Mouse (Mus musculus): Measurements from ENCODE around the gene Hist1h2af. TPM values are rescaled to one million over a fixed set of nuclear protein-coding genes. Genes with fewer than 3 reads are reported as not detected.
A peak's percentile ranks its signal among the peaks of the same experiment; 100 is the strongest.
"Not testable (repeated sequence)": the region's sequence is repeated elsewhere in the genome, so short reads cannot be mapped to it uniquely, and the experiment has no call there.

Gene Hist1h2af
- polyA plus RNA-seq, 1 experiment: 1.3 TPM

DNA sequence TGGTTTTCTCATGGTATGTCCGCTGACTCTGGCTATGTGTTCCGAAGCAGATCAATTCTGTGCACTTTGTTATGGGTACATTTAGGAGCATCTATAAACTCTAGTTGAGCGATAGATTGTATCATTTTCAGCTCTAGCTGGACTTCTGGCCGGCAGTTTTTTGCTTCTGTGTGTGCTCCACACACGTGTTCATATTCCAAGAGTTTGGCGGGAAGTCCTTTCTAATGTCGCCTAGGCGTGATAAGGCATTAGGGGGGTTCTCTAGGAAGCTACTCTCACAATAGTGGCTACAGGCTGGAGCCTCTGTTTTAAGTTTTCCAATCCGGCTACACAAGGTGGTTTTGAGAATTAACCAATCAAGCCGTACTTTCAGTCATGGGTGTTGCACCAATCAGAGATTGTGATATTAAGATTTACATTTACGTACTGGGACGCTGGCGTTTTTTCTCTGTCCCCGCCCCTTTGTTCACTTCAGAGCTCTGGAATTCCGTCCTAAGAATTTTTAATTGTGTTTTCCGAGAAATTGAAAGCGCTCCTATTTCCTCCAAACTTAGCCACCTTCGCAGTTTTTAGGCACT lies 22.2 kb downstream of the Hist1h2af start:
- DNase-seq (ENCODE audit: low spot score): peak; percentile 30

DNA sequence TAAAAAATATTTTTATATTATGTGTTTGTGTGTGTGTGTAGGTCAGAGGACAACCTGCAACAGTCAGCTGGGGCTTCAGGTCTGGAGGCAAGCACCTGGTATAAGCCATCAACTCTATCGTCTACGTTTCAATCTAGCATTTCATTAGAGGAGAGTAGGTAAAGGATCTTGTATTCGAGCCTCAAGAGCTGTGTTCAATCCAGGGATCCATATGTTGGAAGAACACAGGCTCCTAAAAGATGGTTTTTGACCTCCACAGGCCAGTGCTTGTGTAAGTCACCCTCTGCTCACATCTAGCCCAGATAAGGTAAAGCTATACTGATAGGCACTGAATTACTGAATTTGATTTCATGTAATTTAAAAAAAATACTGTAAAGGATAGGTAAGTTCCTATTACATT lies 23.2 kb downstream of the Hist1h2af start:
- DNase-seq (ENCODE audit: low spot score): no peak

DNA sequence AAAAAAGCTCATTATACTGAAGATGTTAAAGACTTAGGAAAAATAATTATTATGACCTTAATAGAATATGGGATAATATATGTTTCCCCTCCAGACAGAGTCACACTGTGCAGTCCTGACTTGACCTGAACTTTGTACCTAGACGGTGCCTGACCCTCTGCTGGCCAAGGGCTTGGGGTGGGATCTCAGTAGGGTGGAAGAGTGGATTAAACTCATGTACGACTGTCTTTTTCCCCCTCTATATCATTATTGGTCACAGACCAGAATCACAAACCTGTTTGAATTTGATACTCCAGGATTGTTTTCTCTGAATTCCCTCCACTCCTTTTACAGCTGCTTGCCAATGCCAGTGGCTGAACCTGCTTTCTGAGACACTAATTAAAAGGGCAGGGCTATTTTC lies 27.0 kb downstream of the Hist1h2af start:
- DNase-seq (ENCODE audit: low spot score): not testable (repeated sequence)

DNA sequence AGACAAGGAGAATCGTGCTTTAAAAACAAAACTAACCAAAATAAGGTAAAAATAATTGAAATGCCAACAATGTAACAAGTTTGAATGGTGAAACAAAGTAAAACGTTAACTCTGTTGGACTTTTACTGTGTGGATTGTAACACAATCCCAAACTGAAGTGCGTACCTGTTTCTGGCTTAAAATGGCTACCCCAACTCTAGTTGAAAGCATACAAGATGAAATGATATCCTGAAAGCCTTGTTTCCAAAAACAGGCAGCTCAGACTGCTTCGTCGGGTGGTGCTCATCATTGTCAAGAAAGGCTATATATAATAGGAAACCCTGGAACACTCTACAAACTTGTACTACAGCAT lies 27.8 kb downstream of the Hist1h2af start:
- not testable (repeated sequence) for DNase-seq (ENCODE audit: low spot score)

DNA sequence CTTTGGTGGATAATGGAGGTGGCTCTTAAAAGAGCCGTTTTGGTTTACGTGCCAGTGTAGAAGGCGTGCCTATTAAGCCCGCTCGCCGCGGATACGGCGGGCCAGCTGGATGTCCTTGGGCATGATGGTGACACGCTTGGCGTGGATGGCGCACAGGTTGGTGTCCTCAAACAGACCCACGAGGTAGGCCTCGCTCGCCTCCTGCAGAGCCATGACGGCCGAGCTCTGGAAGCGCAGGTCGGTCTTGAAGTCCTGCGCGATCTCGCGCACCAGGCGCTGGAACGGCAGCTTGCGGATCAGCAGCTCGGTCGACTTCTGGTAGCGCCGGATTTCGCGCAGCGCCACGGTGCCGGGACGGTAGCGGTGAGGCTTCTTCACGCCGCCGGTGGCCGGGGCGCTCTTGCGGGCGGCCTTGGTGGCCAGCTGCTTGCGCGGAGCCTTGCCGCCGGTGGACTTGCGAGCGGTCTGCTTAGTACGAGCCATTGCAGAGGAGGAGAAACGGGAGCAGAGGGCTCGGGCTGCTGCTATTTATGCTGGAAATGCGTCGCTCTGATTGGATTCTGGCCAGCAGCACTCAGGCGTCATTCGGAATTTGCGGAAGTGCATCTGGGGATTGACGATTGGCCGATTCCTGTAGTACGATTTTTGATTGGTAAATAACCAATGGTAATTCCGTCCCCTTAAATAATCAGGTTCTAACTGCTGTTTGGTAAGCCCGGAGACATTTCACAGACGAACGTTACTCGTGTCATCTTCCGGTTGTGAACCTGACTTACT lies 28.4 kb downstream of the Hist1h2af start, which contains the start of gene Hist1h3e:
Gene Hist1h3e (minus strand): TSS at position 487 of the 777 bp plus-strand sequence.
- DNase-seq (ENCODE audit: low spot score): peak; percentile 90

DNA sequence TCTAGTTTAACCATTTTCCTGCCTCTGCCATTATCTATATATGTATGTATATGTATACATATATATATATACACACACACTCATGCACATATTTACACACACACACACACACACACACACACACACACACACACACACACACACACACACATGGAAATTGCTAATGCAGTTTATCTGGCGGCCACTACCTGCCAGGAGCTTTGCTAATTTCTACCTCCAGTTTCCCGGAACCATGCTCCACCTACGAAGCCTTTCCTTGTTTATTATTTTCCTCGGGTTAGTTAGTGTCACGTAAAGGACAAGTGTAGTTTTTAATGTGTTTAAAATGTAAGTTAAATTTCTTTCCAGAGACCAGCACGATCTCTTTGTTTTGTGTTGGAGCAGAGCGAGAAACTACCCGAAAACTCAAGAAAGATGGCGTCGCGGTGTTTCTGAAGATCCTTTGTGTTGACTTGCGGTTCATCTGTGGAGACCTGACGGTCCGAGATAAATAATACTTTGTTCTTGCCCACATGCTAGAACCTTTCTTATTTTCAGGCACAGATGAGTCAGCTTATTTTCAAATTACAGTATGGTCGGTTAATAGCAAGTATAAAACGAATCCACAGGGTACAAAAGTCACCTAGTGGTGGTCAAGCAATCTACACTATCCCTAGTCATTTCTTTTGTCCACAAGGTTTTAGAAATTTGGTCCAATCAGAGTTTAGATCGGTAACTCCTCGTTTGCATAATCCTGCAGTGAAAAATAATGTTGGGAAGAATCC lies 29.2 kb downstream of the Hist1h2af start:
- no peak for DNase-seq (ENCODE audit: low spot score)

DNA sequence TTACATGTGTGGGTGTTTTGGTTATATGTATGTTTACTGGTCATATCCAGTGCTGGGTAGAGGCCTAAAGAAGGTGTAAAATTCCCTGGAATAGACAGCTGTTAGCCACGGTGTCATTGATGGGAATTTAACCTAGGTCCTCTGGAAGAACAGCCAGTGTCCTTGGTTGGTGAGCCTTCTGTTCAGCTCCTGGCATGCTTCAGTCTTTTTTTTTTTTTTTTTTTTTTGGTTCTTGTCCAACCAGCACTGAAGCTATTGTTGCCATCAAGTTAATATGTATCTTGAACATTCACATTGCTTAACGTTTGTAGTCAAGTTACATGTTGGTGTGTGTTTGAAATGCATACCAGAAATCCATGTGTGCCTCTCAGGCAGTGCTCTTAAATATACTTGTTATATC lies 30.8 kb downstream of the Hist1h2af start:
- DNase-seq (ENCODE audit: low spot score): no peak

DNA sequence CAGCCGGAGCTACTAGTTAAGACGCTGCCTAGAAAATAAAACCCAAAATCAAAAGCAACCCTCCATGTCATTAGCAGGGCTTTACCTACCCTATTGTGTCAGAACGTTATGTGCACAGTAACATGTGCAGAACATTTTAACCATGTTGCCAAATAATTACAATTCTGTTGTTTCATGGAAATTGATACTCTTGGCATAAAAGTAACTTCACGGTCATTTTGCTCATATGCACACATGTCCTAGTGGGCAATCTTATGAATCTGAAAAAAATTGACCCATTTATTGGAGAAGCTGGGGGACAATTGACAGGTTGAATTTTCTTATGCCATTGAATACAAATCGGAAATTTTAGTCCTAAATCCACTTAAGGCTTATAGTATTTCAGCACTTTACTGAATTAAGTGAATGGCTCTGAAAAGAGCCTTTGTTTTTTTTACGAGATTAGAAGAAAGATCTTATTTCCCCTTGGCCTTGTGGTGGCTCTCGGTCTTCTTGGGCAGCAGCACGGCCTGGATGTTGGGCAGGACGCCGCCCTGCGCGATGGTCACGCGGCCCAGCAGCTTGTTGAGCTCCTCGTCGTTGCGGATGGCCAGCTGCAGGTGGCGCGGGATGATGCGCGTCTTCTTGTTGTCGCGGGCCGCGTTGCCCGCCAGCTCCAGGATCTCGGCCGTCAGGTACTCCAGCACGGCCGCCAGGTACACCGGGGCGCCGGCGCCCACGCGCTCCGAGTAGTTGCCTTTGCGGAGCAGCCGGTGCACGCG lies 36.7 kb downstream of the Hist1h2af start:
- DNase-seq (ENCODE audit: low spot score): not testable (repeated sequence)

DNA sequence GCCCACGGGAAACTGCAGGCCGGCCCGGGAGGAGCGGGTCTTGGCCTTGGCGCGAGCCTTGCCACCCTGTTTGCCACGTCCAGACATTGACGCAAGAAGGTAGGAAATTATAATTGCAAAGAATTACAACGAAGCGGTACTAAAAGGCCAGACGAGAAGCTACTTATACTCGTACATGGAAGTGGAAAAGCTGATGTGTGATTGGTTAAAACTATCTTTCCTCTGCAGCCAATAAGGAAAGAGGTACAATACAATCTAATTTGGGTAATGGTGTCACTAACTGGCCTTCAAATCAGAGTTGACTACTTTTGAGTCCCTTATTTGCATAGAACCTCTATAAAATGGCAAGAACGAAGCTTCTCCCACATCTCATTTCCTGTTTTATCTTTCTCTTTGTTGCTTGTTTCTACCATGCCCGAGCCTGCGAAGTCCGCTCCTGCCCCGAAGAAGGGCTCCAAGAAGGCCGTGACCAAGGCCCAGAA lies 37.4 kb downstream of the Hist1h2af start, which contains the start of the genes Hist1h2ae and Hist1h2bg:
Gene Hist1h2ae (minus strand): TSS at position 199 of the 482 bp plus-strand sequence.
Gene Hist1h2bg (plus strand): TSS at position 375 of the 482 bp plus-strand sequence.
- DNase-seq (ENCODE audit: low spot score): peak; percentile 61

DNA sequence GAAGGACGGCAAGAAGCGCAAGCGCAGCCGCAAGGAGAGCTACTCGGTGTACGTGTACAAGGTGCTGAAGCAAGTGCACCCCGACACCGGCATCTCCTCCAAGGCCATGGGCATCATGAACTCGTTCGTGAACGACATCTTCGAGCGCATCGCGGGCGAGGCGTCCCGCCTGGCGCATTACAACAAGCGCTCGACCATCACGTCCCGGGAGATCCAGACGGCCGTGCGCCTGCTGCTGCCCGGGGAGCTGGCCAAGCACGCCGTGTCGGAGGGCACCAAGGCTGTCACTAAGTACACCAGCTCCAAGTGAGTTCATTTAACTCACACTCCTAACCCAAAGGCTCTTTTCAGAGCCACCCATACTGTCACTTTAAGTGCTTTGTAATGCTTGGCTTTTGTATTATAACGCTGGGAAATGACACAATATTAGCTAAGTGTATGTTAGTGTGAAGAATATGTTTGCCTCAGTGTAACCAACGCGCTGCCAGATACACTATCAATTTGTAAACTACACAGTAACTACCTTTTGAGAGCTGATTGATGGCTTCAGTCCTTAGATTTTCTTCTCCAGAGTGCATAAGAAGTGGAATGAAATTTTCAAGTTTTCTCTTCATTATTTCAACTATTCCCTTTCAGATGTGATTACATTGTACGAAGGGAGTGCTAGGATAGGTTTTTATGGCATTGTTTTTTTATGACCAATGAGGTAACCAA lies 38.0 kb downstream of the Hist1h2af start:
- DNase-seq (ENCODE audit: low spot score): not testable (repeated sequence)

DNA sequence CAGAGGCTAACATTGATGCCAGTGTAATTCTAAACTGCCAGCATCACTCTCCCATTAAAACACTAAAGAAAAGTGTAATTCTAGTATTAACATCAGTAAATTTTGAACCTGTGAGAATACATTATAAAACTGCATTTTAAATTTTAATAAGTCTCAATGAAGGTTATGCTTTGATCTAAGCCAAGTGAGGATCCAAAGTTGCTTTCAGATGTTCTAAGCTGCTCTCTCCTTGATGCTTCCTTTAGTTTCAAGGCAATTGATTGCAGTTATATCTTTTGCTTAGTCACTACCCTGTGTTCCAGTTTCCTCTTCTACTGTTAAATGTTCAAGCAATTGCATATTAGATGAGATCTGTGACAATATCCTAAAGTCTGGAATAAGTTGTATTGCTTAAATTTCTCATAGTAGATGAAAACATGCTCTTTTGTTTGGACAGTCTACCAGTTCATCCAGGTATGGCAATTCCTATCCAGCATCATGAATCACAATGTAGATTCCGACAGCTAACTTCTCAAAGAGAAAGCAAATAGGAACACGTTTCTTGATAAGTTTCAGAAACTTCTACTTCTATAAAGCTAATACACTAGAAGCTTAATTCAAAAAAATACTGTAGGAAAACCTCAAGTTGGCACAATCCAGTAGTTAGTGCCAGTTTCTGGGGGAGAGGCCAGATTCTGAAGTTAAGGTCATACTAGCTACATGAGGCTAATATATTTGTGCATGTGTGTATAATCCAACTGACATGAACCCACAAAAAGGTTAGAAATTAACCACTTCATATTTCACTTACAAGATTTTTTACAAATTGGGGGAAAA lies 38.7 kb downstream of the Hist1h2af start:
- DNase-seq (ENCODE audit: low spot score): no peak

DNA sequence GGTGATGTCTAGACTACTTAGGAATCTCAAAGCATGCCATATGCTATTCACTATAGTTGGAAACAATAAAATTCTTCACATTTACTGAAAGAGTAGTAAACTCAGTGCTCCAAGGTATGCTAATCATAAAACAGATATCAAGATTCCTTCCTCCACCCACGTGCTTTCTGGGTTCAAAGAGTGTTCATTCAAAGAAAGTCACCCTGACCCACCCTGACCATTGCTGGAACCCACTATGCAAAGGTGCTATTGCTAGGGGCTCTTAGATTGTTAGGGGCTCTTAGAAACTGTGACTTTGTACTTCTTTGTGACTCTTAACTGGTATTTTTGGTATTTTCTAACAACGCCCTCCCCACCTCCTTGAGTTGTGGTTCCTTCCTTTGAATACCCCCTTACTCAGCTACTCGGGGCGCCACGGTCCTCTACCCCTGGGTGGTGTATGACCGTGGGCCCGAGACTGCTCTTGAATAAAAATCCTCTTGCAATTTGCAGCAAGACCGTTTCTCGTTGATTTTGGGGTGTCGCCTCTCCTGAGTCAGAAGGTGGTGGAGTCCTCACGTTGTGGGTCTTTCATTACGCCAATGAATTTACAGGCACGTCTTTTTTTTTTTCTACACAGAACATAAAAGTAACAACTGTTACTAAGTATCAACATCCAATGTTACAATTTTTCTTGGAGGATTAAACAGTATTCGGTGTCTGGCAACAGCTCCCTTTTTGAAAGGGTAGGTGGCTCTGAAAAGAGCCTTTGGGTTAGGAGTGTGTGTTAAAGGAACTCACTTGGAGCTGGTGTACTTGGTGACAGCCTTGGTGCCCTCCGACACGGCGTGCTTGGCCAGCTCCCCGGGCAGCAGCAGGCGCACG lies 39.6 kb downstream of the Hist1h2af start:
- not testable (repeated sequence) for DNase-seq (ENCODE audit: low spot score)

DNA sequence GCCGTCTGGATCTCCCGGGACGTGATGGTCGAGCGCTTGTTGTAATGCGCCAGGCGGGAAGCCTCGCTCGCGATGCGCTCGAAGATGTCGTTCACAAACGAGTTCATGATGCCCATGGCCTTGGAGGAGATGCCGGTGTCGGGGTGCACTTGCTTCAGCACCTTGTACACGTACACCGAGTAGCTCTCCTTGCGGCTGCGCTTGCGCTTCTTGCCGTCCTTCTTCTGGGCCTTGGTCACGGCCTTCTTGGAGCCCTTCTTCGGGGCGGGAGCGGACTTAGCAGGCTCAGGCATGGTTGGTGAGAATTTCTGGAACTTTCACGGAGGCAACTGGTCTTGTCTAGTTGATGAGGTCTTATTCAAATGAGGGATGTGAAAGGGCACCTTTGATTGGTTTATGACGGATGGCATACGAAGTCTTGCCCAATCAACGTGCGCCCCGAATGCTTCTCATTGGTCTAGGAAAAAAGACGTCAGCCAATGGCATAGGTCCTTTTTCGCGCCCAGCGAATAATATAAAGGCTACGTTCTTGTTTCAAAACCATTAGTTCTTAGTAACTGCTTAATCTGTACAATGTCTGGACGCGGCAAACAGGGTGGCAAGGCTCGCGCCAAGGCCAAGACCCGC lies 40.3 kb downstream of the Hist1h2af start, which contains the start of the genes Hist1h2bf and Hist1h2ad:
Gene Hist1h2bf (minus strand): TSS at position 299 of the 627 bp plus-strand sequence.
Gene Hist1h2ad (plus strand): TSS at position 484 of the 627 bp plus-strand sequence.
- not testable (repeated sequence) for DNase-seq (ENCODE audit: low spot score)

DNA sequence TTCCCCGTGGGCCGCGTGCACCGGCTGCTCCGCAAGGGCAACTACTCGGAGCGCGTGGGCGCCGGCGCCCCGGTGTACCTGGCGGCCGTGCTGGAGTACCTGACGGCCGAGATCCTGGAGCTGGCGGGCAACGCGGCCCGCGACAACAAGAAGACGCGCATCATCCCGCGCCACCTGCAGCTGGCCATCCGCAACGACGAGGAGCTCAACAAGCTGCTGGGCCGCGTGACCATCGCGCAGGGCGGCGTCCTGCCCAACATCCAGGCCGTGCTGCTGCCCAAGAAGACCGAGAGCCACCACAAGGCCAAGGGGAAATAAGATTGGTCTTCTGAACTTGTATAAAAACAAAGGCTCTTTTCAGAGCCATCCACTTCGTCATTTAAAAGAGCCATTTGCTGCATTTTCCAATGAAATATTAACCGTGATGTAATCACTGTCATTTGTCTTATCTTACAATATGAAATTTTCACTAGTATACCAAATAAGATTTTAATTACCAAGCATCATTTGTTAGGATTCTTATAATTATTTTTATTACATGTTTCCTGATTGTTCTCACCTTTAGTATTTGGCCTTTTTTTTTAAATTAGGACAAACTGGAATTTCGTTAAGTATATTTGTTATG lies 41.0 kb downstream of the Hist1h2af start:
- DNase-seq (ENCODE audit: low spot score): not testable (repeated sequence)

DNA sequence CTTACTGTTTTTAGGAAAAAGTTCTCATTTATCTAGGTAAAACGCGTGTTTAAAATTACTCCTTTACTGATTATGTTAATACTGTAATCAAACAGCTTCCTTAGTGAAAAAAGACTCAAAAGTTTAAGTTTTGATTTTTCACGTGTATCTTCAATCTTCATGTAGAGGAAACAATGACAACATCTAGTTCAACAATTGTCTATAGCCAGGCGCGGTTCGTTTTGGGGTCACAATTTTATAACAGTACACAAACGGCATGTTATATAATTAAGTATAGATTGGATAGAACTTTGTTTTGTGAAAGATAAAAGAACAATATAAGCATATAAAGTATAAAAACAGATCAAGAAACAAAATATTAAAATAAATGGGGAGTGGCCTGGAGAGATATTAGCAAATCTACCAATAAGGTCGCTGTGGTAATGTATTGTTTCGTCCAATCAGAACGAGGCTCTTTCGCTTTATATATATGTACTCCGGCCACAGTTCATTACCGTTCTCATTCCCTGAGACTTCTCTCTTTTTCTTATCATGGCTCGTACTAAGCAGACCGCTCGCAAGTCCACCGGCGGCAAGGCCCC lies 41.7 kb downstream of the Hist1h2af start, which contains the start of gene Hist1h3d:
Gene Hist1h3d (plus strand): TSS at position 493 of the 581 bp plus-strand sequence.
- no peak for DNase-seq (ENCODE audit: low spot score)

DNA sequence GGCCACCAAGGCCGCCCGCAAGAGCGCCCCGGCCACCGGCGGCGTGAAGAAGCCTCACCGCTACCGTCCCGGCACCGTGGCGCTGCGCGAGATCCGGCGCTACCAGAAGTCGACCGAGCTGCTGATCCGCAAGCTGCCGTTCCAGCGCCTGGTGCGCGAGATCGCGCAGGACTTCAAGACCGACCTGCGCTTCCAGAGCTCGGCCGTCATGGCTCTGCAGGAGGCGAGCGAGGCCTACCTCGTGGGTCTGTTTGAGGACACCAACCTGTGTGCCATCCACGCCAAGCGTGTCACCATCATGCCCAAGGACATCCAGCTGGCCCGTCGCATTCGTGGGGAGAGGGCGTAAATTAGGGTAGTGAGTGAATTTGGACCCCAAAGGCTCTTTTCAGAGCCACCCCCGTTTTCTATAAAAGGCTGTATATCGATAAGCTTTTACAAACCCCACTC lies 42.2 kb downstream of the Hist1h2af start:
- DNase-seq (ENCODE audit: low spot score): not testable (repeated sequence)

DNA sequence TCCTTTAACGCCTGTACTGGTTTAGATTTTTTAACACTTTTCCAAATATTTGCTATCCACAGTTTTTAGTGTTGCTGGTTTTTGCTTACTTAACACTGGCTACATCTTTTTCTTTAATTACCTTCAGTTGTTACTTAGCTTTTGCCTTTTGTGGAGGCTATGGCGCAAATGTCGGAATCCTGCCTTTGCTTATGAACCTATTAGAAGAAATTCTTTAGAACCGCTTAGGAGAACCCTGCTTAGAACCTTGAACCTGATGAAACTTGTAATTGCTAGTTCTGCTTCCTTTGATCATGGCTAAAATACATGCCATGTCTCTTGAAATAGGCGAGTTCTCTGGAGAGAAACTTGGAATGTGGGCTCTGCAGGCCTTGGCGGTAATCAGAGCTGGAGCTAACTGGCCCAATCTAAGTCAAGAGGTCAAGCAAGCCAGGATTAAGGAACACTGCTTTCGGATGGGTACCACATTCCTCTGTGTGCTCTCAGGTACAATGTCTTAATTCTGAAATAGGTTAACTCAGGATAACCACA lies 42.7 kb downstream of the Hist1h2af start:
- DNase-seq (ENCODE audit: low spot score): no peak
